Mouse (Mus musculus) lung, adult 2 months (tissue): ENCODE measurements around the gene Smpd1.

Source experiments
- CTCF ChIP-seq: fragments of 200-500 bp; IDR thresholded peaks from 2 replicates; pipeline ENCODE4 v1.5.1; 2011; ENCODE audit warnings: mild to moderate bottlenecking, low read length, control low read depth; ENCODE audit not compliant: insufficient read depth
- POLR2A ChIP-seq: fragments of 200-500 bp; IDR thresholded peaks from 2 replicates; pipeline ENCODE4 v1.6.1; 2011; ENCODE audit warnings: low read depth, mild to moderate bottlenecking, control low read depth, low read length, borderline replicate concordance; ENCODE audit errors: extremely low read depth

GRCm38 (mm10) chr7:105519771-105520170, 34.4 kb upstream of the Smpd1 start:
- TF ChIP-seq CTCF, result no peak
- no peak for TF ChIP-seq POLR2A
